Mouse (Mus musculus) 3134 (cell line): ENCODE measurements around the gene Tgfb1.
A peak's percentile ranks its signal among the peaks of the same experiment; 100 is the strongest.
"Not testable (repeated sequence)": the region's sequence is repeated elsewhere in the genome, so short reads cannot be mapped to it uniquely, and the experiment has no call there.

Source experiments
- DNase-seq: peaks from one replicate; pipeline ENCODE4 v3.0.0-alpha.2; 2011; ENCODE audit warnings: low spot score; ENCODE audit not compliant: insufficient read length; ENCODE audit errors: extremely low read depth

Gene Tgfb1

GRCm38 (mm10) chr7:25703793-25704494, 17.1 kb downstream of the Tgfb1 start:
- DNase-seq = no peak

- DNase-seq = no peak
These were observed 18.0 kb downstream of the Tgfb1 start for GRCm38 (mm10) chr7:25704716-25705364.

GRCm38 (mm10) chr7:25705801-25706251, 19.0 kb downstream of the Tgfb1 start:
- peak; percentile 52 for DNase-seq

- DNase-seq = no peak
These were observed 19.9 kb downstream of the Tgfb1 start for GRCm38 (mm10) chr7:25706578-25707170.

GRCm38 (mm10) chr7:25707581-25708292, 20.9 kb downstream of the Tgfb1 start:
- no peak for DNase-seq

GRCm38 (mm10) chr7:25709961-25710360, 23.2 kb downstream of the Tgfb1 start:
- DNase-seq = peak; percentile 83

- peak; percentile 53 for DNase-seq
These were observed 23.8 kb downstream of the Tgfb1 start for GRCm38 (mm10) chr7:25710519-25711130.

GRCm38 (mm10) chr7:25711165-25711564, 24.4 kb downstream of the Tgfb1 start:
- no peak for DNase-seq

- DNase-seq = peak; percentile 95
These were observed 25.0 kb downstream of the Tgfb1 start for GRCm38 (mm10) chr7:25711731-25712197.

- no peak for DNase-seq
These were observed 26.0 kb downstream of the Tgfb1 start for GRCm38 (mm10) chr7:25712801-25713200.

GRCm38 (mm10) chr7:25714581-25714980, 27.8 kb downstream of the Tgfb1 start:
- no peak for DNase-seq

- no peak for DNase-seq
These were observed 29.0 kb downstream of the Tgfb1 start for GRCm38 (mm10) chr7:25715731-25716271.

GRCm38 (mm10) chr7:25717478-25717877, 30.7 kb downstream of the Tgfb1 start:
- no peak for DNase-seq

GRCm38 (mm10) chr7:25718788-25719417, 32.1 kb downstream of the Tgfb1 start, which contains the start of gene Ccdc97:
Ccdc97 (minus strand) TSS chr7:25719088.
- DNase-seq = peak; percentile 88

- DNase-seq = peak; percentile 53
These were observed 33.2 kb downstream of the Tgfb1 start for GRCm38 (mm10) chr7:25719761-25720610.

- DNase-seq = no peak
These were observed 34.0 kb downstream of the Tgfb1 start for GRCm38 (mm10) chr7:25720760-25721159.

GRCm38 (mm10) chr7:25721776-25722175, 35.0 kb downstream of the Tgfb1 start:
- not testable (repeated sequence) for DNase-seq

GRCm38 (mm10) chr7:25725886-25726285, 39.1 kb downstream of the Tgfb1 start:
- no peak for DNase-seq

GRCm38 (mm10) chr7:25727800-25728199, 41.0 kb downstream of the Tgfb1 start:
- DNase-seq = no peak
